ENCODE assay signal across 18 mouse cellular contexts in the genomic region with DNA sequence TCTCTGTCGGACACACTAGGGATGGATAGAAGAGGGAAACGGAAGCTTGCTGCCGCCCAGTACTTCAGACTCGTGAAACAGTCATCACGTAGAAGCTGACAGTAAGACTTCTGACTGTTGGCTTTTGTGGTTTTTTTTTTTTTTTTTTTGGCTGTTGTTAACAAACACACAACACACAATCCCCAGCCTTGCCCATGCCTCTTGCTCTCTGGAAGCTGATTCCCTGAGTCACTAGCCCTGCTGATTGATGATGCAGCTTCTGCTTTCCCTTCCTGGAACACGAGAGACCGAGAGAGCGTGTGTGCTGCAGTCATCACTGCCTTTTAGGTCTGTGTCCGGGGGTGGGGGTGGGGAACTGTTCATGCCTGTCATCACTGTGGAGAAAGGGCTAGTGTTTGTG. TPM values are rescaled to one million over a fixed set of nuclear protein-coding genes. Genes with fewer than 3 reads are reported as not detected.
DNase-seq lines count a peak whose midpoint lies in the region; ATAC-seq and TF ChIP-seq lines count a peak whose summit lies in the region.
"Had no signal": no experiment of that assay in that cellular context is flagged by ENCODE, and none has a peak within 500 bp of the region (broad histone marks: within the 10 kb centered on the region; RNA-seq: fewer than 3 reads in every experiment).

No protein-coding gene starts in this region.

- H3K4me3 ChIP-seq in gastrocnemius, adult 2 months, result no peak overlapping the region
- no peak overlapping the region for H3K4me3 ChIP-seq in brown adipose tissue, adult 24 weeks (ENCODE audit: insufficient read depth, low read depth, low read length)
- H3K4me3 ChIP-seq: hindbrain, embryonic 15.5 days had no signal

- TF ChIP-seq CTCF in gastrocnemius, adult 2 months (IDR thresholded peaks at IDR 0.05), result no peak

- DNase-seq in gastrocnemius, adult 2 months, result peak; percentile 4
- no peak for DNase-seq in gastrocnemius, postnatal 4 days (ENCODE audit: low spot score in 2 of 2)
- DNase-seq in 416B (ENCODE audit: low read depth), result peak; percentile 65
- DNase-seq in adrenal gland, adult 18-20 months (ENCODE audit: low spot score in 2 of 2), result no peak
- no peak for DNase-seq in ovary, postnatal 36 days (ENCODE audit: low spot score)
- DNase-seq in embryo, embryonic 10 days (ENCODE audit: low spot score), result no peak
- DNase-seq: cerebellum, adult 8-10 months; gastrocnemius, postnatal 10 days; layer of hippocampus, adult 9-11 months; right cerebral cortex, postnatal 25 days had no signal

- intact Hi-C loops in gastrocnemius, adult 2 months (cut with DNase I), result loop anchor here (10.0 kb wide), 3 partner anchors 153 to 437 kb away; a partner anchor contains a TSS

- H3K4me1 ChIP-seq in brown adipose tissue, adult 24 weeks (ENCODE audit: control insufficient read depth, insufficient read depth, insufficient read length, low read length), result no peaks in the 10 kb centered on the region

- H3K27ac ChIP-seq in gastrocnemius, adult 2 months, result no peak overlapping the region
- H3K27ac ChIP-seq in brown adipose tissue, adult 24 weeks (replicated peaks; ENCODE audit: low read depth, low read length), result peak overlapping the region; percentile 26; the same call in 1 of the 2 replicates
- H3K27ac ChIP-seq: hindbrain, embryonic 15.5 days; kidney, embryonic 15.5 days had no signal

- peak; percentile 32 for ATAC-seq in megakaryocyte progenitor cell, adult 5-6 weeks (replicated peaks; ENCODE audit: poor library complexity)

RNA-seq across cellular contexts. Expression of a gene that starts 7.2 kb away (rescaled TPM):
- 1 to 10 TPM; 8.8 to 10.0 TPM for total RNA-seq in gastrocnemius, adult 2 months (2021)
- total RNA-seq in gastrocnemius, postnatal 4 days (2021), result 10 to 100 TPM; 20.9 to 24.1 TPM
- polyA plus RNA-seq in brown adipose tissue, adult 24 weeks (2012; ENCODE audit: insufficient read depth, insufficient read length, missing spikeins), result 589 and 634 TPM in 2 replicates
- 35.7 and 37.2 TPM in 2 replicates for total RNA-seq in megakaryocyte progenitor cell, adult 5-6 weeks (2015)
- total RNA-seq in megakaryocyte progenitor cell, adult 5-6 weeks (2017), result 22.0 and 22.2 TPM in 2 replicates
- 100 to 1,000 TPM; 147 to 279 TPM for total RNA-seq in adrenal gland, adult 18-20 months (2021)

RNA-seq across cellular contexts. Expression of a gene that starts 33.6 kb away (rescaled TPM):
- total RNA-seq in gastrocnemius, adult 2 months (2021), result 1 to 10 TPM; 2.8 to 3.0 TPM
- total RNA-seq in gastrocnemius, postnatal 4 days (2021), result 1 to 10 TPM; 5.7 to 5.9 TPM
- 1.5 and 1.7 TPM in 2 replicates for polyA plus RNA-seq in brown adipose tissue, adult 24 weeks (2012; ENCODE audit: insufficient read depth, insufficient read length, missing spikeins)
- 1.5 and 1.6 TPM in 2 replicates for total RNA-seq in megakaryocyte progenitor cell, adult 5-6 weeks (2015)
- 1.7 and 2.7 TPM in 2 replicates for total RNA-seq in megakaryocyte progenitor cell, adult 5-6 weeks (2017)
- 1 to 10 TPM; 5.3 to 5.5 TPM for total RNA-seq in adrenal gland, adult 18-20 months (2021)

RNA-seq across cellular contexts. Expression of a gene that starts 36.8 kb away (rescaled TPM):
- 10 to 100 TPM; 38.4 to 52.0 TPM for total RNA-seq in gastrocnemius, adult 2 months (2021)
- 10 to 100 TPM; 28.0 to 28.6 TPM for total RNA-seq in gastrocnemius, postnatal 4 days (2021)
- 14.2 and 24.7 TPM in 2 replicates for polyA plus RNA-seq in brown adipose tissue, adult 24 weeks (2012; ENCODE audit: insufficient read depth, insufficient read length, missing spikeins)
- total RNA-seq in megakaryocyte progenitor cell, adult 5-6 weeks (2015), result 8.2 and 12.0 TPM in 2 replicates
- 11.0 and 14.6 TPM in 2 replicates for total RNA-seq in megakaryocyte progenitor cell, adult 5-6 weeks (2017)
- total RNA-seq in adrenal gland, adult 18-20 months (2021), result 100 to 1,000 TPM; 110 to 132 TPM

RNA-seq across cellular contexts. Expression of a gene that starts 39.7 kb away (rescaled TPM):
- total RNA-seq in gastrocnemius, adult 2 months (2021), result not detected
- total RNA-seq in gastrocnemius, postnatal 4 days (2021), result not detected
- polyA plus RNA-seq in brown adipose tissue, adult 24 weeks (2012; ENCODE audit: insufficient read depth, insufficient read length, missing spikeins), result not detected in 2 replicates
- not detected in 2 replicates for total RNA-seq in megakaryocyte progenitor cell, adult 5-6 weeks (2015)
- total RNA-seq in megakaryocyte progenitor cell, adult 5-6 weeks (2017), result not detected in 2 replicates
- not detected for total RNA-seq in adrenal gland, adult 18-20 months (2021)
- total RNA-seq: left cerebral cortex, postnatal 25 days had no signal
- polyA plus RNA-seq: G1E; heart, embryonic 14.5 days; stomach, embryonic 14.5 days had no signal

Comparison
In these comparisons a context has a peak if more than half of its experiments do, and no peak if none do; other contexts are left out.
1. DNase-seq: peak in gastrocnemius, adult 2 months (single experiment) and 416B (single experiment); none in gastrocnemius, postnatal 4 days (0 of 2), adrenal gland, adult 18-20 months (0 of 2), ovary, postnatal 36 days (single experiment) and embryo, embryonic 10 days (single experiment).